Mouse (Mus musculus): ENCODE data around the gene Elmsan1. TPM values are rescaled to one million over a fixed set of nuclear protein-coding genes. Genes with fewer than 3 reads are reported as not detected.

Gene Elmsan1
- polyA plus RNA-seq, 1 experiment from 2014 or later, result 13.4 TPM

GRCm38 (mm10) chr12:84201686-84202484 is 16.8 kb downstream of the Elmsan1 start:
- no peaks in the 10 kb centered on the region for H3K27me3 ChIP-seq (replicated peaks; ENCODE audit: control insufficient read depth, insufficient read depth, low read length)
- H3K36me3 ChIP-seq (ENCODE audit: control insufficient read depth, insufficient read depth, low read length), result 0 out of 2 replicates have a peak, but pooled peaks cover 2% of the 10 kb centered on the region
- H3K4me3 ChIP-seq (ENCODE audit: low read depth, low read length), result no peak overlapping the region
- no peaks in the 10 kb centered on the region for H3K9me3 ChIP-seq (ENCODE audit: control insufficient read depth, low read length)
- no peak for DNase-seq (ENCODE audit: low spot score)
- no peak for ATAC-seq (replicated peaks; ENCODE audit: low FRiP score)
- peak overlapping the region; percentile 100; the same call in 1 of the 2 replicates for H3K27ac ChIP-seq (ENCODE audit: low read depth, low read length)
- H3K9ac ChIP-seq (ENCODE audit: low read depth, low read length), result no peak overlapping the region; the same call in 1 of the 2 replicates
- peak overlapping the region; percentile 78 for H3K4me2 ChIP-seq
- peaks cover 73% of the 10 kb centered on the region for H3K4me1 ChIP-seq (replicated peaks; ENCODE audit: control insufficient read depth, insufficient read depth, low read length)
- WGBS, result 73% methylated on average over 18 of the region's 18 CpGs

DNA sequence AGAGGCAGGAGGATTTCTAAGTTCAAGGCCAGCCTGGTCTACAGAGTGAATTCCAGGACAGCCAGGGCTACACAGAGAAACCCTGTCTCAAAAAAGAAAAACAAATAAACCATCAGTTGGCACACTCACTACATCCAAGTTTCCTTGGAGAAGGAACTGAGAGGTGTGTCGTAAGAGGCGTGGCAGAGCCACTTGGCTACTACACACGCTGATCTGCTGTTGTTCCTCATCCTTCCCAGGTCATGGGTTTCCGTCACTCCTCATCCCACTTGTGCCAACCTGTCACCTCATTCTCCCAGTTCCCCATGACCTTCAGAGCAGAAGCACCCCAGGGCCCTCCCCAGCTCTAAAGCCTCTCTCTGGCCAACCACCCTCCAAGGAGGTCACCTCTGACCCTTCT is 17.5 kb downstream of the Elmsan1 start:
- Histone ChIP-seq H3K36me3 (ENCODE audit: control insufficient read depth, insufficient read depth, low read length) (0 out of 2 replicates have a peak, but pooled peaks cover 2% of the 10 kb centered on the region), H3K27ac (ENCODE audit: low read depth, low read length) (no peak overlapping the region), H3K4me1 (replicated peaks; ENCODE audit: control insufficient read depth, insufficient read depth, low read length) (peaks cover 73% of the 10 kb centered on the region), H3K27me3 (replicated peaks; ENCODE audit: control insufficient read depth, insufficient read depth, low read length) (no peaks in the 10 kb centered on the region), H3K4me2 (no peak overlapping the region; the same call in 1 of the 2 replicates), H3K9ac (ENCODE audit: low read depth, low read length) (no peak overlapping the region), H3K4me3 (ENCODE audit: low read depth, low read length) (no peak overlapping the region), H3K9me3 (ENCODE audit: control insufficient read depth, low read length) (no peaks in the 10 kb centered on the region)
- no peak for ATAC-seq (replicated peaks; ENCODE audit: low FRiP score)
- WGBS, result 90% methylated on average over 4 of the region's 4 CpGs
- no peak for DNase-seq (ENCODE audit: low spot score)

- no peak for ATAC-seq (replicated peaks; ENCODE audit: low FRiP score)
Observed at GRCm38 (mm10) chr12:84198880-84199279, 19.8 kb downstream of the Elmsan1 start.

DNA sequence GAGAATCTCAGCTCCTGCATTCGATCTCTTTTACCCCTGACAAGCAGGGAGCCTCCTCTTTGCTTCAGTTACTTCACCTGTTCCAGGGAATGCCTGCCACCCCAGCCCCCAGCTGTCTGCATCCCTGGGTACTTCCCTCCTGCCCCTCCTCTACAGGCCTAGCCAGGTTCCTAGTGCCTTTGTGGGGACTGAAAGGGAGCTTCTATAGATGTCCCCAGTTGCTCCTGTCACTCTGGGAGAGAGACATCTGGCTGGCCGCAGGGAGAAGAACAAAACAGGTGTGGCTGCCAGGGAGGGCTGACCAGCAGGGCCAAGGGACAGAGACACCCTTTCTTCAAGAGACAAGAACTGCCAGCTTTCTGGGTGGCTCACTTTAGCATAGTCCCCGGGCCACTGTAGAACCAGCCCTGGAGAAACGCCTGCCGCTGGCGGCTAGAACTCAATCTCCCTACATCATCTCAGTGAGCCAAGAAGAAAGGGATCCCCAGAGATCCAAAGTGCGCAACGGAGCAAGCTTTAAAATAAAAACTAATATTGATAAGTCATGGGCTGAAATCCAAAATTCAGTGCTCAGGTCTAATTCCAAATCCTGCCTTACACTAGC is 20.5 kb downstream of the Elmsan1 start:
- ATAC-seq (replicated peaks; ENCODE audit: low FRiP score), result no peak
- H3K27ac ChIP-seq (ENCODE audit: low read depth, low read length), result no peak overlapping the region
- H3K36me3 ChIP-seq (ENCODE audit: control insufficient read depth, insufficient read depth, low read length), result 0 out of 2 replicates have a peak, but pooled peaks cover 2% of the 10 kb centered on the region
- H3K9ac ChIP-seq (ENCODE audit: low read depth, low read length), result no peak overlapping the region
- no peaks in the 10 kb centered on the region for H3K27me3 ChIP-seq (replicated peaks; ENCODE audit: control insufficient read depth, insufficient read depth, low read length)
- no peak overlapping the region for H3K4me2 ChIP-seq
- no peak overlapping the region for H3K4me3 ChIP-seq (ENCODE audit: low read depth, low read length)
- WGBS, result 68% methylated on average over 8 of the region's 8 CpGs
- peaks cover 57% of the 10 kb centered on the region for H3K4me1 ChIP-seq (replicated peaks; ENCODE audit: control insufficient read depth, insufficient read depth, low read length)
- no peak for DNase-seq (ENCODE audit: low spot score)
- H3K9me3 ChIP-seq (ENCODE audit: control insufficient read depth, low read length), result no peaks in the 10 kb centered on the region

More at GRCm38 (mm10) chr12:84198880-84199279, 19.8 kb downstream of the Elmsan1 start:
- Histone ChIP-seq H3K36me3 (ENCODE audit: control insufficient read depth, insufficient read depth, low read length) (0 out of 2 replicates have a peak, but pooled peaks cover 2% of the 10 kb centered on the region), H3K9me3 (ENCODE audit: control insufficient read depth, low read length) (no peaks in the 10 kb centered on the region), H3K27me3 (replicated peaks; ENCODE audit: control insufficient read depth, insufficient read depth, low read length) (no peaks in the 10 kb centered on the region), H3K4me1 (replicated peaks; ENCODE audit: control insufficient read depth, insufficient read depth, low read length) (peaks cover 64% of the 10 kb centered on the region), H3K9ac (ENCODE audit: low read depth, low read length) (no peak overlapping the region), H3K27ac (ENCODE audit: low read depth, low read length) (no peak overlapping the region; the same call in 1 of the 2 replicates), H3K4me3 (ENCODE audit: low read depth, low read length) (no peak overlapping the region), H3K4me2 (no peak overlapping the region)
- no peak for DNase-seq (ENCODE audit: low spot score)
- WGBS, result 75% methylated on average over 10 of the region's 10 CpGs

DNA sequence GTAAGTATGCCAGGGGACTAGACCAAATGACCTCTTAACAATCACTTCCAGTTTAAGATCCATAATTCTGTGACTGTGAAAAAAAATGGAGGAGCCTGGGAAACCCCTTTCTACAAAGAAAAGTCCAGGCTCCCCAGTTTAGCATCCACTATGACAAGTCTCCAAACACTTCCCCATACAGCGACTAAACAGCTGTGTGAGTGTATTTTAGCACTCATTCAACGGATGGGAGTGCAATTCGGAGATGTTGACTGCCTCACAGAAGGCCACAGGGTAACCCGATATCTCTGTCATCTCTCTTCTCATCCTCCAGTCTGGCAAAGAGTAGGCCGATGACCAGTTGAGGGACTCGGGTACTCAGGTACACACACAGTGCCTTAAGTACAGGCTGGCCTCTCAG is 23.5 kb downstream of the Elmsan1 start:
- Histone ChIP-seq H3K36me3 (ENCODE audit: control insufficient read depth, insufficient read depth, low read length) (0 out of 2 replicates have a peak, but pooled peaks cover 2% of the 10 kb centered on the region), H3K9me3 (ENCODE audit: control insufficient read depth, low read length) (no peaks in the 10 kb centered on the region), H3K27ac (ENCODE audit: low read depth, low read length) (no peak overlapping the region), H3K4me3 (ENCODE audit: low read depth, low read length) (no peak overlapping the region), H3K4me2 (no peak overlapping the region), H3K4me1 (replicated peaks; ENCODE audit: control insufficient read depth, insufficient read depth, low read length) (peaks cover 61% of the 10 kb centered on the region), H3K9ac (ENCODE audit: low read depth, low read length) (no peak overlapping the region), H3K27me3 (replicated peaks; ENCODE audit: control insufficient read depth, insufficient read depth, low read length) (no peaks in the 10 kb centered on the region)
- ATAC-seq (replicated peaks; ENCODE audit: low FRiP score) (no peak), DNase-seq (ENCODE audit: low spot score) (no peak)
- 39% methylated on average over 6 of the region's 6 CpGs for WGBS

DNA sequence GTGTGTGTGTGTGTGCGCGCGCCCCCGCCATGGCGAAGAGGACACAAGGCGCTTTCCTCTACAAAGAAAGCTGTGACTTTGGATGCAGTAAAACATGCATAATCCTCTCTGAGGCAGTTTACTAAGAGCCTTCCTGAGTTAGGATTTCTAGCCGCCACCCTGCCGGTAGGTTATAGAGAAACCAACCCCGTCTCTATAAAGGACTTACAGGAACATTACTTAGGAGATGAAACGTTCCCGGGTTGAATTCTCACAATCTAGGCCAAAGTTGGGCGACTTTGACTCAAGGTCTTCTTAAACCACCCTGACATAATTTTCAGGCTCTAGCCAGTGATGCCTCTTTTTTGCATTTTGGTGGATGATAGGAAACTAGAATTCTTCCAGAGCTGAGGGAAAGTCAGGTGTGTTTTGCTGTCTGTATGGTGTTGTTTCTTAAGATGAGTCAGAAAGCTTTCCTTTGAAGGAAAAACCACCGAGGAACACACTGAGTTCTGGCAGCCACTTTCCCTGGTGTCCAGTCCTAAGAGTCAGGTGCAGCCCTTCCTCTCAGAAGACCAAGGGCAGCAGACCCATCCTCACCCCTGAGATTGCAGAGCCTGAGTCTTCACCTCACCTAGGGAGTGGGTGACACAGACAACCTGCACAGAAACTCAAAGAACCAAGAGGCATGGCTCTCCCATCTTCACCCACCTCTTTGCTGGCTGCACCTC is 24.1 kb downstream of the Elmsan1 start:
- Histone ChIP-seq H3K4me1 (replicated peaks; ENCODE audit: control insufficient read depth, insufficient read depth, low read length) (peaks cover 68% of the 10 kb centered on the region), H3K27me3 (replicated peaks; ENCODE audit: control insufficient read depth, insufficient read depth, low read length) (no peaks in the 10 kb centered on the region), H3K4me2 (peak overlapping the region; percentile 93), H3K4me3 (ENCODE audit: low read depth, low read length) (peak overlapping the region; percentile 93), H3K9me3 (ENCODE audit: control insufficient read depth, low read length) (no peaks in the 10 kb centered on the region), H3K36me3 (ENCODE audit: control insufficient read depth, insufficient read depth, low read length) (no peaks in the 10 kb centered on the region), H3K27ac (ENCODE audit: low read depth, low read length) (peak overlapping the region; percentile 99; the same call in 1 of the 2 replicates), H3K9ac (ENCODE audit: low read depth, low read length) (peak overlapping the region; percentile 98; the same call in 1 of the 2 replicates)
- no peak for ATAC-seq (replicated peaks; ENCODE audit: low FRiP score)
- no peak for DNase-seq (ENCODE audit: low spot score)
- WGBS, result 4% methylated on average over 13 of the region's 13 CpGs

GRCm38 (mm10) chr12:84193642-84194399 is 24.9 kb downstream of the Elmsan1 start:
- Histone ChIP-seq H3K27ac (ENCODE audit: low read depth, low read length) (peak overlapping the region; percentile 99), H3K4me3 (ENCODE audit: low read depth, low read length) (peak overlapping the region; percentile 93), H3K4me2 (peak overlapping the region; percentile 93), H3K27me3 (replicated peaks; ENCODE audit: control insufficient read depth, insufficient read depth, low read length) (no peaks in the 10 kb centered on the region), H3K9ac (ENCODE audit: low read depth, low read length) (peak overlapping the region; percentile 98), H3K36me3 (ENCODE audit: control insufficient read depth, insufficient read depth, low read length) (no peaks in the 10 kb centered on the region), H3K4me1 (replicated peaks; ENCODE audit: control insufficient read depth, insufficient read depth, low read length) (peaks cover 69% of the 10 kb centered on the region), H3K9me3 (ENCODE audit: control insufficient read depth, low read length) (no peaks in the 10 kb centered on the region)
- peak; percentile 85 for ATAC-seq (replicated peaks; ENCODE audit: low FRiP score)
- DNase-seq (ENCODE audit: low spot score), result peak; percentile 90
- WGBS, result under 1% methylated on average over 49 of the region's 49 CpGs
